17 mouse cellular contexts compared by ENCODE assay signal in genomic region chr11:66534291-66534690, GRCm38 (mm10). TPM values are rescaled to one million over a fixed set of nuclear protein-coding genes. Genes with fewer than 3 reads are reported as not detected.
"Had no signal": no experiment of that assay in that cellular context is flagged by ENCODE, and none has a peak within 500 bp of the region (broad histone marks: within the 10 kb centered on the region; RNA-seq: fewer than 3 reads in every experiment).

No protein-coding gene starts in this region.

- DNase-seq: right cerebral cortex, adult 18-20 months; right cerebral cortex, postnatal 14 days; right cerebral cortex, postnatal 25 days; right cerebral cortex, postnatal 4 days; spleen, adult 18-20 months; thymus, adult 18-20 months; thymus, adult 2 months; thymus, postnatal 14 days; thymus, postnatal 25 days; thymus, postnatal 36 days; thymus, postnatal 4 days had no signal

- H3K36me3 ChIP-seq: neural tube, embryonic 12.5 days; neural tube, embryonic 13.5 days; neural tube, embryonic 15.5 days; stomach, embryonic 15.5 days had no signal

- H3K9me3 ChIP-seq: neural tube, embryonic 12.5 days; neural tube, embryonic 13.5 days; neural tube, embryonic 15.5 days; stomach, embryonic 15.5 days had no signal

- H3K9ac ChIP-seq: neural tube, embryonic 12.5 days; neural tube, embryonic 13.5 days; neural tube, embryonic 15.5 days; stomach, embryonic 15.5 days had no signal

- H3K4me1 ChIP-seq: neural tube, embryonic 12.5 days; neural tube, embryonic 13.5 days; neural tube, embryonic 15.5 days; stomach, embryonic 15.5 days had no signal

- H3K27ac ChIP-seq: neural tube, embryonic 12.5 days; neural tube, embryonic 13.5 days; neural tube, embryonic 15.5 days; stomach, embryonic 15.5 days; stomach, postnatal 0 days had no signal

- H3K4me3 ChIP-seq: neural tube, embryonic 12.5 days; neural tube, embryonic 13.5 days; neural tube, embryonic 15.5 days; stomach, embryonic 15.5 days had no signal

- H3K27me3 ChIP-seq: neural tube, embryonic 12.5 days; neural tube, embryonic 15.5 days; stomach, embryonic 15.5 days had no signal

- H3K4me2 ChIP-seq: neural tube, embryonic 12.5 days; neural tube, embryonic 13.5 days; neural tube, embryonic 15.5 days; stomach, embryonic 15.5 days had no signal

RNA-seq across cellular contexts. Expression of gene Shisa6, which starts 8.5 kb away (rescaled TPM):
- polyA plus RNA-seq: small intestine, adult 2 months had no signal
